Mouse (Mus musculus): ENCODE measurements around the gene Mrps21. TPM values are rescaled to one million over a fixed set of nuclear protein-coding genes. Genes with fewer than 3 reads are reported as not detected.

Mrps21 gene
- polyA plus RNA-seq, 1 experiment = 441 TPM

DNA sequence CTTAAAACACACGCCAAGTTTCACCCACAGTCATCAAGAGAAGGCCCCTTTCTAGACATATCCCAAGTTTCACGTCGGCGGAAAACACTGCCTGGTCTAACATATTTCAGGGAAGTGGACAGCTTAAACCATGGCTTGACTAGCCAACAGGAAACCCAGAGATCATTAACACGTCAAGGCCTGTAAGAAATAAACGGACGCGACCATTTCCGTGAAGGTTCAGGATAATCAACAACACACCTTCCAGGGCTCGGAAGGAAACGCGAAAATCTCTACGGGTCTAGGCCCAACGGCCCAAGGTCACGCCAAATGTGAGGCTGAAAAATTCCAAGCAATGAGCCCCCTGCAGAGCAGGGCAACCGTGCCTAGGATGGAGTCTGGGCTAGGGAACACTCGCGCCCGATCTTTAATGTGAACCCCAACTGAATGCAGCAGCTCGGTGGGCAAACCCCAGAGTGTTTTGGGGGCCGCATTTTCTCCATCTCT is 53.2 kb downstream of the Mrps21 start:
- peaks cover 55% of the 10 kb centered on the region for H3K79me2 ChIP-seq (ENCODE audit: control insufficient read depth, insufficient read depth)
- peak overlapping the region; percentile 60 for H3K4me3 ChIP-seq (ENCODE audit: insufficient read depth, poor library complexity, severe bottlenecking)
- H3ac ChIP-seq (ENCODE audit: control insufficient read depth, insufficient read length, low read depth) = peak overlapping the region; percentile 97
- H3K79me3 ChIP-seq (ENCODE audit: low read depth) = peaks cover 53% of the 10 kb centered on the region
- H3K27me3 ChIP-seq (ENCODE audit: control insufficient read depth, insufficient read depth, insufficient read length) = no peaks in the 10 kb centered on the region
- TF ChIP-seq CTCF (IDR thresholded peaks at IDR 0.05; ENCODE audit: control insufficient read depth, insufficient read depth, insufficient read length) = no peak
- TF ChIP-seq MAX (IDR thresholded peaks at IDR 0.05) = peak; percentile 3
- H3K36me3 ChIP-seq (ENCODE audit: control insufficient read depth, insufficient read depth) = no peaks in the 10 kb centered on the region

DNA sequence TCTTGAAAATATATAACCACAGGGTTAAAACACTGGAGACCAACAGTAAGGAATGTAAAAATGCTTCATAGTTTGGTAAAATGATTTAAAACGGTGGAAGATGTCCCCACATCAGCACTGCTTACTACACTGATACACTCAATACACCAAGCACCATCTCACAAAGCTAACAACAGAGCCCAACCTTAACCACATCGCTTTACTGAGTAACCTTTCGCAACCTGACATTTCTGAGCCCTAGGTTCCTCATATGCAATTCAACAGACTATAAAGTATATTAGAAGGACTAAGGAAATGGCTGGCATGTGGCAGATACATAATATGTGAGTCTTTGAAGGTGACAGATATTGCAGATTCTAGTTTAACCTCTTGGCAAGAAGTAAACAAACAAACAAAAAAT is 54.6 kb downstream of the Mrps21 start:
- TF ChIP-seq MAX (IDR thresholded peaks at IDR 0.05) (no peak), CTCF (IDR thresholded peaks at IDR 0.05; ENCODE audit: control insufficient read depth, insufficient read depth, insufficient read length) (no peak)
- H3ac ChIP-seq (ENCODE audit: control insufficient read depth, insufficient read length, low read depth) = no peak overlapping the region
- peaks cover 67% of the 10 kb centered on the region for H3K79me3 ChIP-seq (ENCODE audit: low read depth)
- no peaks in the 10 kb centered on the region for H3K27me3 ChIP-seq (ENCODE audit: control insufficient read depth, insufficient read depth, insufficient read length)
- peaks cover 69% of the 10 kb centered on the region for H3K79me2 ChIP-seq (ENCODE audit: control insufficient read depth, insufficient read depth)
- no peaks in the 10 kb centered on the region for H3K36me3 ChIP-seq (ENCODE audit: control insufficient read depth, insufficient read depth)
- no peak overlapping the region for H3K4me3 ChIP-seq (ENCODE audit: insufficient read depth, poor library complexity, severe bottlenecking)

Other genes starting within 250 kb of the Mrps21 start
- gene Ensa, start 246.5 kb downstream of the Mrps21 start, polyA plus RNA-seq (2012; fragmentation: generic; extraction: Trizol) = 42.0 TPM
- 46.4 TPM for gene Mcl1, start 212.7 kb downstream of the Mrps21 start, polyA plus RNA-seq (2012; fragmentation: generic; extraction: Trizol)
- 3.1 TPM for gene Adamtsl4, start 183.6 kb downstream of the Mrps21 start, polyA plus RNA-seq (2012; fragmentation: generic; extraction: Trizol)
- gene Ecm1, start 131.9 kb downstream of the Mrps21 start, polyA plus RNA-seq (2012; fragmentation: generic; extraction: Trizol) = 189 TPM
- gene Tars2, start 111.3 kb downstream of the Mrps21 start, polyA plus RNA-seq (2012; fragmentation: generic; extraction: Trizol) = 32.8 TPM
- 7.7 TPM for gene Rprd2, start 52.7 kb downstream of the Mrps21 start, polyA plus RNA-seq (2012; fragmentation: generic; extraction: Trizol)
- 26.7 TPM for gene Prpf3, start 15.6 kb downstream of the Mrps21 start, polyA plus RNA-seq (2012; fragmentation: generic; extraction: Trizol)
- gene Ciart, start 10.7 kb upstream of the Mrps21 start, polyA plus RNA-seq (2012; fragmentation: generic; extraction: Trizol) = 4.4 TPM
- gene BC028528, start 20.5 kb upstream of the Mrps21 start, polyA plus RNA-seq (2012; fragmentation: generic; extraction: Trizol) = 8.7 TPM
- gene Aph1a, start 22.4 kb upstream of the Mrps21 start, polyA plus RNA-seq (2012; fragmentation: generic; extraction: Trizol) = 79.0 TPM
- gene Car14, start 33.2 kb upstream of the Mrps21 start, polyA plus RNA-seq (2012; fragmentation: generic; extraction: Trizol) = not detected
- 66.3 TPM for gene Anp32e, start 57.7 kb upstream of the Mrps21 start, polyA plus RNA-seq (2012; fragmentation: generic; extraction: Trizol)
- gene Plekho1, start 124.5 kb upstream of the Mrps21 start, polyA plus RNA-seq (2012; fragmentation: generic; extraction: Trizol) = 103 TPM
- 15.6 TPM for gene Vps45, start 186.9 kb upstream of the Mrps21 start, polyA plus RNA-seq (2012; fragmentation: generic; extraction: Trizol)
- gene Otud7b, start 233.0 kb upstream of the Mrps21 start, polyA plus RNA-seq (2012; fragmentation: generic; extraction: Trizol) = 12.5 TPM